Mouse (Mus musculus) lung, postnatal 0 days (tissue): ENCODE measurements around the gene Cers1.

Experiments used
- CTCF ChIP-seq: IDR thresholded peaks from 2 replicates; pipeline ENCODE4 v1.5.1; 2016; ENCODE audit warnings: antibody characterized with exemption, mild to moderate bottlenecking
- EP300 ChIP-seq: IDR thresholded peaks from 2 replicates; pipeline ENCODE4 v1.6.1; 2016; ENCODE audit warnings: antibody characterized with exemption, mild to moderate bottlenecking, control low read depth

DNA sequence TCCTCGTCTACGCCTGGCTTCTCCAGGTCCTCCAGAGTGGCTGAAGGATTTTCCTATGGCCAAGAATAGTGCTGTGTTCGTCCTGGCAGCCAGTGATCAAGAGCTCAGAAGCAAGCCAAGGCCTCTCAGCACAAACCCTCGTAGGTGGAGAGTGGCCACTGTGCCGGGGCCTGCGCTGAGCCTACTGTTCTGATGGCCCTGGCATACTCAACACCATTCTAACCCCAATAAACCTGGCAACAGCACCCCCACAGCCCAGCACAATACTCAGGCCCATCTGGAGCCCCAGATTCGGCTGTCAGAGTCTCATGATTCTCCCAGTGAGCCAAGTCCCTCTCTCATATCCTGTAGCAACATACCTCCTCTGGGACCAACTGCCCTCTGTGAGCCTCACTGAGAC is 25.1 kb downstream of the Cers1 start:
- no peak for TF ChIP-seq EP300
- TF ChIP-seq CTCF, result no peak
